30 mouse cellular contexts compared by ENCODE assay signal in genomic region chr11:9591757-9592316, GRCm38 (mm10).
DNase-seq lines count a peak whose midpoint lies in the region; ATAC-seq and TF ChIP-seq lines count a peak whose summit lies in the region.
"Had no signal": no experiment of that assay in that cellular context is flagged by ENCODE, and none has a peak within 500 bp of the region (broad histone marks: within the 10 kb centered on the region; RNA-seq: fewer than 3 reads in every experiment).

No protein-coding gene starts in this region.

- peak; percentile 37 for DNase-seq in heart, adult 11 months
- DNase-seq in heart, postnatal 14 days, result no peak
- DNase-seq in midbrain, embryonic 14.5 days, result peak; percentile 28
- no peak for DNase-seq in midbrain, postnatal 0 days (ENCODE audit: low spot score)
- DNase-seq in forebrain, embryonic 14.5 days (ENCODE audit: low spot score), result peak; percentile 76
- DNase-seq in kidney, postnatal 25 days, result no peak
- no peak for DNase-seq in urinary bladder, postnatal 36 days (ENCODE audit: low spot score in 2 of 2)
- DNase-seq: adrenal gland, postnatal 10 days; cerebellum, adult 11-12 months; cerebellum, adult 9-11 months; gastrocnemius, postnatal 10 days; heart, postnatal 36 days; kidney, adult 8-10 months; kidney, postnatal 10 days; layer of hippocampus, adult 9-11 months; liver; lung, adult 2 months; lung, postnatal 10 days; thymus, adult 2 months; thymus, postnatal 4 days had no signal

- no peak overlapping the region for H3K4me3 ChIP-seq in midbrain, embryonic 14.5 days (replicated peaks; ENCODE audit: low read depth, low read length)
- no peak overlapping the region for H3K4me3 ChIP-seq in midbrain, postnatal 0 days (ENCODE audit: low read depth, low read length)
- no peak overlapping the region for H3K4me3 ChIP-seq in forebrain, embryonic 14.5 days (ENCODE audit: low read depth, low read length)
- no peak overlapping the region for H3K4me3 ChIP-seq in midbrain, embryonic 16.5 days (ENCODE audit: low read depth, low read length)
- H3K4me3 ChIP-seq: embryonic facial prominence, embryonic 13.5 days; heart, embryonic 10.5 days; heart, embryonic 15.5 days; hindbrain, embryonic 13.5 days; neural tube, embryonic 12.5 days had no signal

- no peak for ATAC-seq in midbrain, embryonic 14.5 days (ENCODE audit: low FRiP score, low TSS enrichment)
- no peak for ATAC-seq in midbrain, postnatal 0 days (ENCODE audit: low FRiP score)
- ATAC-seq in forebrain, embryonic 14.5 days, result peak; percentile 89
- peak; percentile 82 for ATAC-seq in midbrain, embryonic 16.5 days
- ATAC-seq: Patski had no signal

- H3K27ac ChIP-seq in midbrain, embryonic 14.5 days (replicated peaks; ENCODE audit: low read depth, low read length), result no peak overlapping the region
- no peak overlapping the region for H3K27ac ChIP-seq in midbrain, postnatal 0 days (ENCODE audit: low read depth, low read length)
- no peak overlapping the region for H3K27ac ChIP-seq in forebrain, embryonic 14.5 days (ENCODE audit: low read depth, low read length)
- H3K27ac ChIP-seq in midbrain, embryonic 16.5 days (ENCODE audit: low read length), result no peak overlapping the region
- H3K27ac ChIP-seq: embryonic facial prominence, embryonic 13.5 days; heart, embryonic 10.5 days; heart, embryonic 15.5 days; hindbrain, embryonic 13.5 days; liver, embryonic 14.5 days; macrophage; neural tube, embryonic 12.5 days had no signal

- 72% methylated on average over 1 of the region's 1 CpGs for WGBS in midbrain, embryonic 14.5 days
- 32% methylated on average over 1 of the region's 1 CpGs for WGBS in midbrain, postnatal 0 days
- 3% methylated on average over 1 of the region's 1 CpGs for WGBS in forebrain, embryonic 14.5 days
- WGBS in midbrain, embryonic 16.5 days, result 53% methylated on average over 1 of the region's 1 CpGs

- H3K9me3 ChIP-seq in midbrain, embryonic 14.5 days (ENCODE audit: control insufficient read depth, low read length), result no peaks in the 10 kb centered on the region
- H3K9me3 ChIP-seq in midbrain, postnatal 0 days (ENCODE audit: low read length), result no peaks in the 10 kb centered on the region
- no peaks in the 10 kb centered on the region for H3K9me3 ChIP-seq in forebrain, embryonic 14.5 days (replicated peaks; ENCODE audit: control insufficient read depth, low read length)
- no peaks in the 10 kb centered on the region for H3K9me3 ChIP-seq in midbrain, embryonic 16.5 days (replicated peaks; ENCODE audit: control insufficient read depth, low read length, poor library complexity, severe bottlenecking)
- H3K9me3 ChIP-seq: embryonic facial prominence, embryonic 13.5 days; G1E; heart, embryonic 10.5 days; heart, embryonic 15.5 days; hindbrain, embryonic 13.5 days; neural tube, embryonic 12.5 days had no signal

- no peaks in the 10 kb centered on the region for H3K27me3 ChIP-seq in midbrain, embryonic 14.5 days (ENCODE audit: control insufficient read depth, insufficient read depth, low read length)
- no peaks in the 10 kb centered on the region for H3K27me3 ChIP-seq in midbrain, postnatal 0 days (ENCODE audit: insufficient read depth, low read length)
- H3K27me3 ChIP-seq in forebrain, embryonic 14.5 days (replicated peaks; ENCODE audit: control insufficient read depth, insufficient read depth, low read length), result no peaks in the 10 kb centered on the region
- H3K27me3 ChIP-seq in midbrain, embryonic 16.5 days (ENCODE audit: control insufficient read depth, insufficient read depth, low read depth, low read length), result no peaks in the 10 kb centered on the region
- H3K27me3 ChIP-seq: embryonic facial prominence, embryonic 13.5 days; heart, embryonic 15.5 days; hindbrain, embryonic 13.5 days; neural tube, embryonic 12.5 days had no signal

- no peaks in the 10 kb centered on the region for H3K4me1 ChIP-seq in midbrain, embryonic 14.5 days (ENCODE audit: control insufficient read depth, insufficient read depth, low read length)
- no peaks in the 10 kb centered on the region for H3K4me1 ChIP-seq in midbrain, postnatal 0 days (ENCODE audit: insufficient read depth, low read length)
- no peaks in the 10 kb centered on the region for H3K4me1 ChIP-seq in forebrain, embryonic 14.5 days (ENCODE audit: control insufficient read depth, insufficient read depth, low read length)
- no peaks in the 10 kb centered on the region for H3K4me1 ChIP-seq in midbrain, embryonic 16.5 days (ENCODE audit: control insufficient read depth, insufficient read depth, low read length)
- H3K4me1 ChIP-seq: embryonic facial prominence, embryonic 13.5 days; heart, embryonic 10.5 days; heart, embryonic 15.5 days; hindbrain, embryonic 13.5 days; neural tube, embryonic 12.5 days had no signal

- H3K4me2 ChIP-seq in midbrain, embryonic 14.5 days (ENCODE audit: low read length), result no peak overlapping the region
- H3K4me2 ChIP-seq in midbrain, postnatal 0 days (ENCODE audit: low read depth, low read length, poor library complexity, severe bottlenecking), result no peak overlapping the region
- no peak overlapping the region for H3K4me2 ChIP-seq in forebrain, embryonic 14.5 days (ENCODE audit: low read length)
- no peak overlapping the region for H3K4me2 ChIP-seq in midbrain, embryonic 16.5 days (ENCODE audit: low read length)
- H3K4me2 ChIP-seq: embryonic facial prominence, embryonic 13.5 days; heart, embryonic 15.5 days; hindbrain, embryonic 13.5 days; neural tube, embryonic 12.5 days had no signal

- H3K36me3 ChIP-seq in midbrain, embryonic 14.5 days (ENCODE audit: control insufficient read depth, insufficient read depth, low read length), result no peaks in the 10 kb centered on the region
- H3K36me3 ChIP-seq in midbrain, postnatal 0 days (ENCODE audit: insufficient read depth, low read length), result no peaks in the 10 kb centered on the region
- no peaks in the 10 kb centered on the region for H3K36me3 ChIP-seq in forebrain, embryonic 14.5 days (ENCODE audit: control insufficient read depth, insufficient read depth, low read length)
- H3K36me3 ChIP-seq in midbrain, embryonic 16.5 days (ENCODE audit: control insufficient read depth, insufficient read depth, low read length), result no peaks in the 10 kb centered on the region
- H3K36me3 ChIP-seq: embryonic facial prominence, embryonic 13.5 days; G1E; heart, embryonic 10.5 days; heart, embryonic 15.5 days; hindbrain, embryonic 13.5 days; neural tube, embryonic 12.5 days had no signal

- no peak for TF ChIP-seq CTCF in midbrain, postnatal 0 days (IDR thresholded peaks at IDR 0.05)

- intact Hi-C loops in heart, postnatal 14 days (cut with DNase I), result no loop called here

- H3K9ac ChIP-seq in midbrain, embryonic 14.5 days (replicated peaks; ENCODE audit: low read length), result no peak overlapping the region
- H3K9ac ChIP-seq in midbrain, postnatal 0 days (replicated peaks; ENCODE audit: low read length, poor library complexity, severe bottlenecking), result no peak overlapping the region
- no peak overlapping the region for H3K9ac ChIP-seq in forebrain, embryonic 14.5 days (ENCODE audit: low read length)
- no peak overlapping the region for H3K9ac ChIP-seq in midbrain, embryonic 16.5 days (ENCODE audit: low read depth, low read length)
- H3K9ac ChIP-seq: embryonic facial prominence, embryonic 13.5 days; heart, embryonic 15.5 days; hindbrain, embryonic 13.5 days; liver, embryonic 14.5 days; neural tube, embryonic 12.5 days had no signal

Comparison
In these comparisons a context has a peak if more than half of its experiments do, and no peak if none do; other contexts are left out.
1. DNase-seq: peak in heart, adult 11 months (single experiment), midbrain, embryonic 14.5 days (single experiment) and forebrain, embryonic 14.5 days (single experiment); none in heart, postnatal 14 days (0 of 2), midbrain, postnatal 0 days (single experiment), kidney, postnatal 25 days (0 of 2) and urinary bladder, postnatal 36 days (0 of 2).
2. ATAC-seq: peak in forebrain, embryonic 14.5 days (single experiment) and midbrain, embryonic 16.5 days (single experiment); none in midbrain, embryonic 14.5 days (single experiment) and midbrain, postnatal 0 days (single experiment).